Mouse (Mus musculus): ENCODE measurements at regions not wholly inside any gene's neighbourhood (a gene's known extent, or its start where the extent isn't known, plus 50 kb on each side); places are given as distances from the start of the nearest gene placed in this dataset.

DNA sequence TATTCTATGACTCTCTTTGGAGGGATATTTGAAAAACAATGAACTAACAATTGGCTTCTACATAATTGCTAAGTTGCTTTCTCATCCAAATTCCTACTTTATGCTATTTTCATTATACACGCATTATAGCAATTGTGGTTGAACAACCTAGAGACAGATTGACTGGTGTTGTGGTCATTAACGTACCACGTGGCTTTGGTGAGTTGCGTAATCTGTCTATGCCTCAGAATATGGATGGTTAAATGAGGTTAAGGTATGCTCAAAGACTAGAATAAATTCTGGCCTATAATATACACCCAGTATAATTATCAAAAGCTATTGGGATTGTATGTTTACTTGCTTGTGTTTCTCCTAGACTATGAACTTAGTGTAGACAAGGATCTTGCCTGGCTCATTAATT lies 201.5 kb upstream of the Trib2 start:
- TF ChIP-seq ZNF384 (IDR thresholded peaks at IDR 0.05; ENCODE audit: low read depth, low read length) (no peak), HCFC1 (IDR thresholded peaks at IDR 0.05; ENCODE audit: borderline replicate concordance, insufficient read depth, low read length) (no peak), ZC3H11A (IDR thresholded peaks at IDR 0.05; ENCODE audit: borderline replicate concordance, low read depth, low read length) (no peak)

Measured in ES-E14 (cell line).